Mouse (Mus musculus) urinary bladder, adult 18-20 months (tissue): ENCODE measurements at regions not wholly inside any gene's neighbourhood (a gene's known extent, or its start where the extent isn't known, plus 50 kb on each side); places are given as distances from the start of the nearest gene placed in this dataset.
A peak's percentile ranks its signal among the peaks of the same experiment; 100 is the strongest.

Source experiments
- DNase-seq, 2 experiments: peaks; one replicate each; pipeline ENCODE4 v3.0.0; 2022; ENCODE audit warnings: low spot score in 2 of 2, mixed read lengths in 2 of 2

- DNase-seq: peak; percentile 56 to 74
Measured at GRCm38 (mm10) chr12:20614766-20615165, 375.5 kb upstream of the Asap2 start.
